Mouse (Mus musculus): ENCODE results near the gene Batf. TPM values are rescaled to one million over a fixed set of nuclear protein-coding genes. Genes with fewer than 3 reads are reported as not detected.

Gene Batf
- polyA plus RNA-seq, 2 experiments: 3.6 to 3.7 TPM

- Histone ChIP-seq H3K27ac (no peak overlapping the region), H3K36me3 (replicated peaks; ENCODE audit: control insufficient read depth, insufficient read depth, low read depth) (no peaks in the 10 kb centered on the region), H3K9me3 (ENCODE audit: control insufficient read depth, low read length) (no peaks in the 10 kb centered on the region), H3K9ac (replicated peaks) (no peak overlapping the region), H3K4me2 (ENCODE audit: low read depth) (no peak overlapping the region), H3K27me3 (ENCODE audit: control insufficient read depth, insufficient read depth, low read length) (no peaks in the 10 kb centered on the region), H3K4me3 (ENCODE audit: insufficient read depth in 1 of 2, low read depth in 2 of 2, low read length in 2 of 2) (no peak overlapping the region), H3K4me1 (replicated peaks; ENCODE audit: control insufficient read depth in 2 of 2, insufficient read depth in 2 of 2, low read length in 1 of 2) (peaks cover 0 to 4% of the 10 kb centered on the region in 2 experiments; a peak in 1 of 4 replicates)
- DNase-seq (ENCODE audit: low read depth in 3 of 3, low spot score in 3 of 3): no peak
- ATAC-seq (ENCODE audit: insufficient read depth): no peak
- WGBS (ENCODE audit: insufficient replicate concordance): 17% methylated on average over 10 of the region's 10 CpGs
- TF ChIP-seq EP300 (IDR thresholded peaks at IDR 0.05; ENCODE audit: low read depth) (no peak), CTCF (IDR thresholded peaks at IDR 0.05; ENCODE audit: low read depth) (no peak)
Observed at GRCm38 (mm10) chr12:85640852-85641563, 45.5 kb upstream of the Batf start.

GRCm38 (mm10) chr12:85641564-85641931 is 44.9 kb upstream of the Batf start:
- peaks cover 0 to 4% of the 10 kb centered on the region in 2 experiments; a peak in 1 of 4 replicates for H3K4me1 ChIP-seq (replicated peaks; ENCODE audit: control insufficient read depth in 2 of 2, insufficient read depth in 2 of 2, low read length in 1 of 2)
- no peak overlapping the region for H3K27ac ChIP-seq
- no peak for TF ChIP-seq CTCF (IDR thresholded peaks at IDR 0.05; ENCODE audit: low read depth)
- no peak for TF ChIP-seq EP300 (IDR thresholded peaks at IDR 0.05; ENCODE audit: low read depth)
- no peak overlapping the region for H3K9ac ChIP-seq (replicated peaks)
- no peak overlapping the region for H3K4me2 ChIP-seq (ENCODE audit: low read depth)
- 45% methylated on average over 4 of the region's 4 CpGs for WGBS (ENCODE audit: insufficient replicate concordance)
- no peaks in the 10 kb centered on the region for H3K36me3 ChIP-seq (replicated peaks; ENCODE audit: control insufficient read depth, insufficient read depth, low read depth)
- no peak for DNase-seq (ENCODE audit: low read depth in 3 of 3, low spot score in 3 of 3)
- H3K4me3 ChIP-seq (ENCODE audit: insufficient read depth in 1 of 2, low read depth in 2 of 2, low read length in 2 of 2): no peak overlapping the region
- H3K27me3 ChIP-seq (ENCODE audit: control insufficient read depth, insufficient read depth, low read length): no peaks in the 10 kb centered on the region
- no peaks in the 10 kb centered on the region for H3K9me3 ChIP-seq (ENCODE audit: control insufficient read depth, low read length)
- no peak for ATAC-seq (ENCODE audit: insufficient read depth)

GRCm38 (mm10) chr12:85643735-85644134 is 42.7 kb upstream of the Batf start:
- Histone ChIP-seq H3K4me1 (replicated peaks; ENCODE audit: control insufficient read depth in 2 of 2, insufficient read depth in 2 of 2, low read length in 1 of 2) (peaks cover 0 to 6% of the 10 kb centered on the region in 2 experiments; a peak in 1 of 4 replicates), H3K27ac (no peak overlapping the region), H3K9me3 (ENCODE audit: control insufficient read depth, low read length) (no peaks in the 10 kb centered on the region), H3K36me3 (replicated peaks; ENCODE audit: control insufficient read depth, insufficient read depth, low read depth) (no peaks in the 10 kb centered on the region), H3K27me3 (ENCODE audit: control insufficient read depth, insufficient read depth, low read length) (no peaks in the 10 kb centered on the region), H3K4me2 (ENCODE audit: low read depth) (no peak overlapping the region), H3K4me3 (ENCODE audit: insufficient read depth in 1 of 2, low read depth in 2 of 2, low read length in 2 of 2) (no peak overlapping the region), H3K9ac (replicated peaks) (no peak overlapping the region)
- no peak for ATAC-seq (ENCODE audit: insufficient read depth)
- no peak for DNase-seq (ENCODE audit: low read depth in 3 of 3, low spot score in 3 of 3)
- WGBS (ENCODE audit: insufficient replicate concordance): 47% methylated on average over 5 of the region's 5 CpGs
- TF ChIP-seq EP300 (IDR thresholded peaks at IDR 0.05; ENCODE audit: low read depth) (no peak), CTCF (IDR thresholded peaks at IDR 0.05; ENCODE audit: low read depth) (no peak)

GRCm38 (mm10) chr12:85645664-85646063 is 40.8 kb upstream of the Batf start:
- H3K27ac ChIP-seq: no peak overlapping the region
- no peak overlapping the region for H3K4me3 ChIP-seq (ENCODE audit: insufficient read depth in 1 of 2, low read depth in 2 of 2, low read length in 2 of 2)
- TF ChIP-seq CTCF (IDR thresholded peaks at IDR 0.05; ENCODE audit: low read depth) (peak; percentile 39), EP300 (IDR thresholded peaks at IDR 0.05; ENCODE audit: low read depth) (no peak)
- H3K9ac ChIP-seq (replicated peaks): no peak overlapping the region
- H3K36me3 ChIP-seq (replicated peaks; ENCODE audit: control insufficient read depth, insufficient read depth, low read depth): no peaks in the 10 kb centered on the region
- H3K4me2 ChIP-seq (ENCODE audit: low read depth): no peak overlapping the region
- H3K27me3 ChIP-seq (ENCODE audit: control insufficient read depth, insufficient read depth, low read length): no peaks in the 10 kb centered on the region
- WGBS (ENCODE audit: insufficient replicate concordance): 61% methylated on average over 4 of the region's 4 CpGs
- ATAC-seq (ENCODE audit: insufficient read depth): no peak
- H3K9me3 ChIP-seq (ENCODE audit: control insufficient read depth, low read length): no peaks in the 10 kb centered on the region
- peaks cover 0 to 6% of the 10 kb centered on the region in 2 experiments; a peak in 1 of 4 replicates for H3K4me1 ChIP-seq (replicated peaks; ENCODE audit: control insufficient read depth in 2 of 2, insufficient read depth in 2 of 2, low read length in 1 of 2)
- DNase-seq (ENCODE audit: low read depth in 3 of 3, low spot score in 3 of 3): no peak

- Histone ChIP-seq H3K4me3 (ENCODE audit: insufficient read depth in 1 of 2, low read depth in 2 of 2, low read length in 2 of 2) (no peak overlapping the region), H3K4me1 (replicated peaks; ENCODE audit: control insufficient read depth in 2 of 2, insufficient read depth in 2 of 2, low read length in 1 of 2) (0 out of 4 replicates have a peak, but pooled peaks cover 0 to 3% of the 10 kb centered on the region in 2 experiments), H3K36me3 (replicated peaks; ENCODE audit: control insufficient read depth, insufficient read depth, low read depth) (no peaks in the 10 kb centered on the region), H3K9me3 (ENCODE audit: control insufficient read depth, low read length) (no peaks in the 10 kb centered on the region), H3K9ac (replicated peaks) (no peak overlapping the region), H3K27me3 (ENCODE audit: control insufficient read depth, insufficient read depth, low read length) (no peaks in the 10 kb centered on the region), H3K27ac (no peak overlapping the region), H3K4me2 (ENCODE audit: low read depth) (no peak overlapping the region)
- DNase-seq (ENCODE audit: low read depth in 3 of 3, low spot score in 3 of 3) (no peak), ATAC-seq (ENCODE audit: insufficient read depth) (no peak)
- WGBS (ENCODE audit: insufficient replicate concordance): 23% methylated on average over 10 of the region's 10 CpGs
- no peak for TF ChIP-seq EP300 (IDR thresholded peaks at IDR 0.05; ENCODE audit: low read depth)
- TF ChIP-seq CTCF (IDR thresholded peaks at IDR 0.05; ENCODE audit: low read depth): peak; percentile 53
Observed at GRCm38 (mm10) chr12:85647346-85647745, 39.1 kb upstream of the Batf start.

All from liver, embryonic 14.5 days (tissue).